Mouse (Mus musculus) splenic B cell, adult 2 months (primary cell): Measurements from ENCODE around the gene P2ry6.

ENCODE experiments used
- DNase-seq: peaks from one replicate; pipeline ENCODE4 v3.0.0-alpha.2; 2011; ENCODE audit warnings: low read depth, low spot score
- H3K27me3 ChIP-seq: 2 replicates; pipeline ENCODE4 v1.6.1; 2012; ENCODE audit warnings: mild to moderate bottlenecking, low read length, moderate library complexity, mixed read lengths; ENCODE audit not compliant: control insufficient read depth, poor library complexity, insufficient read depth, severe bottlenecking
- H3K36me3 ChIP-seq: 2 replicates; pipeline ENCODE4 v1.6.1; 2012; ENCODE audit warnings: mild to moderate bottlenecking, low read length, moderate library complexity, mixed read lengths; ENCODE audit not compliant: control insufficient read depth, poor library complexity, insufficient read depth, severe bottlenecking

Gene P2ry6

DNA sequence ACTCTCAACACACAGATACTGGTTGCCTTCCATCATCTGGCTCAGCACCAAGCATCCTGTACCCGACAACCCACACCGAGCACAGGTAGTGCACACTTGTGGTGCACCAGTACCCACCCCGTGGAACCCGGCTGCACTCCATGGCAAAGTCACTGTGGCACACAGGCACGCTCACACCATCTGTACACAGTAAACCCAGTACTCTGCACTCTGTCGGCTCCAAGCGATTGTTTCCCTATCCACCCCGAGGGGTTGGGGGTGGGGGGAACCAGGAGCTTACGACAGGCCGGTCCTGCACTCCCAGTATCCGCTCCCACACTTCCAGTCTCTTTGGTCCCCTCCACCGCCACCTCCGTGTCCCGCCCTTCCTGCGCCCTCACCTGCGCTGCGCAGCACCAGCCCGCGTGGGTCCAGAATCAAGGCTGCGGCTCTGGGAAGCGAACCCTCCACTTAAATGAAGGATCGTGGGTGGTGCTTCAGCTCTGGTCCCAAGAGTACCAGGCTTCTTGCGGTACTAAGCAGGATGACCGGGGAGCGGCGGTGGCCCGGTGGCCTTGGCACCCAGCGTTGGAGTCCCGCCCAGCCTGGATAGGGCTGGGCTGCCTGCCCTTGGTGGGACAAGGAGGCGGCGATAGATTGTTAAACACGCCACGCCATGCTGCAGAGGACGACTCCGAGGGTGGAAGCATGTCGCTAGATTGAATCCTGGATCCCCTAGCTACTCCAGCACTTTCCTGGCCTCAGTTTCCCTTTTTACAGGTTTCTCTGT, at the start of gene P2ry6:
Gene P2ry6 (minus strand): TSS at position 515 of the 769 bp plus-strand sequence.
- DNase-seq: no peak
- H3K36me3 ChIP-seq: no peaks in the 10 kb centered on the region
- H3K27me3 ChIP-seq: no peaks in the 10 kb centered on the region

GRCm38 (mm10) chr7:101017492-101017891, 43.0 kb upstream of the P2ry6 start:
- DNase-seq: no peak
- H3K27me3 ChIP-seq: no peaks in the 10 kb centered on the region
- H3K36me3 ChIP-seq: no peaks in the 10 kb centered on the region

DNA sequence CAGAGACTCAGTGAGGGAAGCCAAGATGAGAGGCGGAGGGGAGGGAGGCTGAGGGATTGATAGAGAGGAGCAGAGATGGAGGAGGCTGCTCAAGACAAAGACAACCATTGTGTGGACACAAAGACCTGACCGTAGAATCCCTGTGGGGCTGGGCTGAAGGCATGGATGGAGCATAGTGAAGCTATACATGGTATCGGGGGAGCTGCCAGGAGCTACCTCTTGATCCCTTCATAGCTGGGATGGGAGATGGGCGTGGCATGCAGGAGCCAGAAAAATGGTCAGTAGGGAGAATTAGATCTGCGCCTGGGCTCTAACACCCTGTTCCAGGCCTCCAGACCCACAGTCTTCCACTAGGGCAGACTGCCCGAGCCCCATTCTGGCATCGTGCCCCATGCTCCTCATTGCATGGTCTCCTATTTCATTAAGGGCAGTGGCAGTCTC, 42.6 kb upstream of the P2ry6 start:
- DNase-seq: no peak
- Histone ChIP-seq H3K36me3 (no peaks in the 10 kb centered on the region), H3K27me3 (no peaks in the 10 kb centered on the region)

- H3K27me3 ChIP-seq: no peaks in the 10 kb centered on the region
- H3K36me3 ChIP-seq: no peaks in the 10 kb centered on the region
- DNase-seq: no peak
Measured at GRCm38 (mm10) chr7:101014985-101015384, 40.5 kb upstream of the P2ry6 start.

GRCm38 (mm10) chr7:101014041-101014440, 39.6 kb upstream of the P2ry6 start:
- H3K36me3 ChIP-seq: no peaks in the 10 kb centered on the region
- DNase-seq: no peak
- H3K27me3 ChIP-seq: no peaks in the 10 kb centered on the region

- Histone ChIP-seq H3K36me3 (no peaks in the 10 kb centered on the region), H3K27me3 (no peaks in the 10 kb centered on the region)
- no peak for DNase-seq
Measured at GRCm38 (mm10) chr7:101012541-101012940, 38.1 kb upstream of the P2ry6 start, which contains the start of gene P2ry2. Gene P2ry2 (minus strand): TSS chr7:101012866.

DNA sequence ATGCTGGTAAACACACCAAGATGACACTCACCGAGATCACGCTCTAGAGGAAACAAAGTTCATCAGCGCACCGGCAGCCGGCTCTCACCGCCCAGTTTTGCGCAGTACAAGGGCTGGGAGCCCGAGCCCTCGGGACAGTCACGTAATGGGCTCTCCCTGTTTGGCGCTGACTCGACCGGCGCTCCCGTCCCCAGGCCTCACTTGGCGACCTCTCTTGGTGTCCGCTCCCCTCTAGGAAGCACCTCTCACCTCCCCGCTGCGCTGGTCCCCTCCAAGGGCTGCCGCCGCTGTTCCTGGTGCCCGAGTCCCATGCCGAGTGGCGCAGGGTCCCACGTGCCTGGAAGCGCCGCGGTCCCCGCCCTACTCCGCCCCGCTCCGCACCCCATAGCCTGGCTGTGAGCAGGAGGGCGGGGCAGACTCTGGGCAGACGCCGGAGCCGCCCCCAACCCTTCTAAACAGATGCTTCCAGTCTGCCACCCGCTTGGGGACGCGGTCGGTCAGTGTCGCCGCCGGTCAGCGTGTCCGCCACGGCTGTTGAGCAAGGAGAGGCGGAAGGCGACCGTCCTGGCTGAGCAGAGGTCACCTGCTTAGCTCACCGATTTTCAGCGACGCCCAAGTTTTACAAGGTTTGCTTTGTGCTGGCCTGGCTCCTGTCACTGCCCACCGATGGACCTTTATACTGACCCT, 37.4 kb upstream of the P2ry6 start:
- DNase-seq: peak; percentile 43
- Histone ChIP-seq H3K36me3 (no peaks in the 10 kb centered on the region), H3K27me3 (no peaks in the 10 kb centered on the region)

GRCm38 (mm10) chr7:101010741-101011140, 36.3 kb upstream of the P2ry6 start:
- DNase-seq: no peak
- H3K36me3 ChIP-seq: no peaks in the 10 kb centered on the region

GRCm38 (mm10) chr7:101006201-101006600, 31.8 kb upstream of the P2ry6 start:
- DNase-seq: no peak
- Histone ChIP-seq H3K36me3 (no peaks in the 10 kb centered on the region), H3K27me3 (no peaks in the 10 kb centered on the region)

More at GRCm38 (mm10) chr7:101010741-101011140, 36.3 kb upstream of the P2ry6 start:
- H3K27me3 ChIP-seq: no peaks in the 10 kb centered on the region

DNA sequence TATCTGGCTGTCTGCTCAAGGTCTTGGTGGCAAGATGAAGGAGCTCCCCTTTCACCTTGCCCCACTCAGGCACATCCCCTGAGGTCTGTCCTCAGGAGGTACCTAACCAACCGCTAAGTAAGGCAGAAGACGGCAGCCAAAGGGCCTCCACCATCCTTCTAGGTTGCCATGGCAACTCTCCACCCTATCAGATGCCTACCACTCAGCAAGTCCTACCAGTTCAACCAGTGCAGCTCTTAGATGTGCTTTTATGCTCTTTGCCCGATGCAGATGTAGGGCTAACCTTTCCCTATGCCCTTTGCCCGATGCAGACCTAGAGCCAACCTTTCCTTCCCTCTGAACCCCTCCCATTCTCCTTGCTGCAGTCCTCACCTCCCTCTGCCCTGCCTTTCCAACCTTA, 30.7 kb upstream of the P2ry6 start:
- H3K36me3 ChIP-seq: no peaks in the 10 kb centered on the region
- DNase-seq: no peak
- H3K27me3 ChIP-seq: no peaks in the 10 kb centered on the region

DNA sequence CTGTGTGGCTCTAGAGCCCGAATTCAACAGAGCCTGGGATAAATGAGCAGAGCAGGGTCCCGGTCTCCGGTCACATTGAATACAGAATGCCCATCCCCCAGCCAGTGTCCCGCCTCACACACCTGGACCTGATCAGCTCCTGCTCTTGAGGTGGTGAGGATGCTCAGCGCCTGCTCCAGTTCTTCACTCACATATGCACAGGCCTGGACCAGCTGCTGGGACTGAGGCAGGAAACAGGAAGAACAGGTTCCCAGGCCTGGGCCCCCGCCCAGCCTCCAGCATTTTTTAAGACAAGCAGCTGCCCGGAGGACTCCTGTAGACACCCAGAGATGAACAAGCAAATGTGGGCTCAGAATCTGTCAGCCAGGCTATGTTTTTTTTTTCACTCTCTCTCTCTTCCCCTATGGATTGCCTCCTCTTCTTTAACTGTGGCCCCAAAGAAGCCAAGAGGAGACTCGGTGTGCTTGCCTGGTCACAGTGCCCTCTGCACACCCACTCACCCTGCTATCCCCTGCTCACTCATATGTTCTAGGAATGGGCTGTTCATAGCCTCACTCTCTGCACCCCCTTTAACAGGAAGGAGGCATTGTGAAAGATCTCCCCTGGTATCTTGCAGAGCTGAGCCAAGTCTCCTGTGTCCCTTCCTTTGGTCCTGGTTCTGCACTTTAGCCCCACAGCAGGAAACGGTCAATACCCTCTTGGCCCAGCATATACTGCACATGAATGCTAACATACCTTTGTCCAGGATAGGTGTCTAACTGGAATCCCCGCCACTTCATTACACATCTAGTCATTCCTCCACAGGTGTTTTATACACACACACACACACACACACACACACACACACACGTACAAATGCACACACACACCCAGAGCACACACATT, 29.2 kb upstream of the P2ry6 start:
- Histone ChIP-seq H3K36me3 (no peaks in the 10 kb centered on the region), H3K27me3 (no peaks in the 10 kb centered on the region)
- DNase-seq: no peak

- no peaks in the 10 kb centered on the region for H3K27me3 ChIP-seq
- H3K36me3 ChIP-seq: no peaks in the 10 kb centered on the region
Measured at GRCm38 (mm10) chr7:101002274-101002673, 27.8 kb upstream of the P2ry6 start.

GRCm38 (mm10) chr7:100999623-101000022, 25.2 kb upstream of the P2ry6 start:
- no peak for DNase-seq
- Histone ChIP-seq H3K27me3 (no peaks in the 10 kb centered on the region; the same call in 1 of the 2 replicates), H3K36me3 (no peaks in the 10 kb centered on the region)

More at GRCm38 (mm10) chr7:101002274-101002673, 27.8 kb upstream of the P2ry6 start:
- DNase-seq: no peak

GRCm38 (mm10) chr7:100998578-100998960, 24.1 kb upstream of the P2ry6 start:
- no peak for DNase-seq
- no peaks in the 10 kb centered on the region; the same call in 1 of the 2 replicates for H3K27me3 ChIP-seq
- H3K36me3 ChIP-seq: no peaks in the 10 kb centered on the region
